Mouse (Mus musculus): ENCODE data around the gene Nav2. TPM values are rescaled to one million over a fixed set of nuclear protein-coding genes. Genes with fewer than 3 reads are reported as not detected.

Gene Nav2
- polyA plus RNA-seq, 1 experiment: 51.7 TPM

DNA sequence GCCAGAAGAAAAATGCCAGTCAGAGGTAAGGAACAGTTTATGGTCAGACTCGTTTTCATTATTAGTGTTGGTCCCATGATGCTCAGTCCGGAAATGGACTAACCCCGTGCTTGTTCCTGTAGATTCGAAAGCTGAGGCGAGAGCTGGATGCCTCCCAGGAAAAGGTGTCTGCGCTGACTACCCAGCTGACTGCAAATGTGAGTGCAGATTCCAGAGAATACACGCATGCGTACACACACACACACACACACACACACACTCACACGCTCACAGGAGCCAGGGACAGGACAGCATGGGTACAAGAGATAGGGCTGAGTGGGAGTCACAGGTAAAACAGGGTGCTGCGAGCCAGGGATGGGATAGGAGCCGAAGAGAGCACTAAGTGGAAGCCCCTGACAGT is 656.6 kb downstream of the Nav2 start:
- no peak overlapping the region for H3K9ac ChIP-seq (ENCODE audit: low read depth, poor library complexity, severe bottlenecking)
- H3K4me3 ChIP-seq (ENCODE audit: low read depth, low read length): no peak overlapping the region
- TF ChIP-seq POLR2A (IDR thresholded peaks at IDR 0.05; ENCODE audit: insufficient read depth, low read length) (no peak), EP300 (IDR thresholded peaks at IDR 0.05; ENCODE audit: insufficient read depth, low read depth, low read length) (no peak), CTCF (IDR thresholded peaks at IDR 0.05; ENCODE audit: low read depth, low read length) (no peak)
- H3K36me3 ChIP-seq (ENCODE audit: control insufficient read depth, insufficient read depth, low read length, poor library complexity, severe bottlenecking): peaks cover 16% of the 10 kb centered on the region; the same call in 1 of the 2 replicates
- no peaks in the 10 kb centered on the region for H3K4me1 ChIP-seq (ENCODE audit: control insufficient read depth, insufficient read depth, low read length)
- no peaks in the 10 kb centered on the region for H3K27me3 ChIP-seq (ENCODE audit: control insufficient read depth, insufficient read depth, low read length, poor library complexity, severe bottlenecking)
- no peak overlapping the region for H3K27ac ChIP-seq (ENCODE audit: insufficient read depth, low read length)
- H3K9me3 ChIP-seq (replicated peaks; ENCODE audit: control insufficient read depth, insufficient read depth, low read length, poor library complexity, severe bottlenecking): no peaks in the 10 kb centered on the region

GRCm38 (mm10) chr7:49565798-49566197 is 657.3 kb downstream of the Nav2 start:
- Histone ChIP-seq H3K27ac (ENCODE audit: insufficient read depth, low read length) (no peak overlapping the region), H3K9me3 (replicated peaks; ENCODE audit: control insufficient read depth, insufficient read depth, low read length, poor library complexity, severe bottlenecking) (no peaks in the 10 kb centered on the region), H3K9ac (ENCODE audit: low read depth, poor library complexity, severe bottlenecking) (no peak overlapping the region), H3K36me3 (ENCODE audit: control insufficient read depth, insufficient read depth, low read length, poor library complexity, severe bottlenecking) (peaks cover 16% of the 10 kb centered on the region; the same call in 1 of the 2 replicates), H3K27me3 (ENCODE audit: control insufficient read depth, insufficient read depth, low read length, poor library complexity, severe bottlenecking) (no peaks in the 10 kb centered on the region), H3K4me3 (ENCODE audit: low read depth, low read length) (no peak overlapping the region), H3K4me1 (ENCODE audit: control insufficient read depth, insufficient read depth, low read length) (no peaks in the 10 kb centered on the region)
- TF ChIP-seq EP300 (IDR thresholded peaks at IDR 0.05; ENCODE audit: insufficient read depth, low read depth, low read length) (no peak), POLR2A (IDR thresholded peaks at IDR 0.05; ENCODE audit: insufficient read depth, low read length) (no peak), CTCF (IDR thresholded peaks at IDR 0.05; ENCODE audit: low read depth, low read length) (no peak)

DNA sequence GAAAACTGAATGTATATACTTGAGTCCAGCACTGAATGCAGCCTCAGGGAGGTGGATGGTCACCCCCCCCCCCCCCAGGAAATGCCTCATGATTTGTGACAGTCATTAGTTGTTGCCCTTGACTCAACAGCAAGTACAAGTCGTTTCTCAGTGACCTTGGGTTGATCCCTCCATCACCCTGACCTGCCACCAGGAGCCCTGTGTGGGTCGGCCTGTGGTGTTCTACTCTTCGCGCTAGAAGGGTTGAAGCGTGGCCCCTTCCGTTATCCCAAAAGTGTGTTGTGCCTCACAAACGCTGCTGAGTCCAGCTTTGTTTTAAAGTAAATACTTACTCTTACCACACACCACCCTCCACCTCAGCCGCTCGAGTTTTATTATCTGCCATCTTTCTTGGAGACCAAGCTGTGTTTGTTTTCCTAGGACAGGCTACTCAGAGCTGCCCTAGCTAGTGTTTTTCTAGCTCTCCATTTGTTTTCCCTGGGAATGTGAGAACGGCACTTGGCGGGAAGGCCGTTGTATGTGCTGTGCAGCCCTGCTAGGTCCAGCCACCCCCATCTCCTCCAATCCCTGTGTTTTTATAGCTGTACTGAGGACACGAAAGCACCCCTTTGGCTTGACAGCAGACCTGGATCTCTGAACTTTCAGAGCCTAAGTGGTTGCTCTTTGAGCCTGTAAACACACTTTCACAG is 659.0 kb downstream of the Nav2 start:
- Histone ChIP-seq H3K27me3 (ENCODE audit: control insufficient read depth, insufficient read depth, low read length, poor library complexity, severe bottlenecking) (no peaks in the 10 kb centered on the region), H3K4me3 (ENCODE audit: low read depth, low read length) (no peak overlapping the region), H3K27ac (ENCODE audit: insufficient read depth, low read length) (no peak overlapping the region), H3K4me1 (ENCODE audit: control insufficient read depth, insufficient read depth, low read length) (no peaks in the 10 kb centered on the region), H3K36me3 (ENCODE audit: control insufficient read depth, insufficient read depth, low read length, poor library complexity, severe bottlenecking) (peaks cover 18% of the 10 kb centered on the region), H3K9ac (ENCODE audit: low read depth, poor library complexity, severe bottlenecking) (no peak overlapping the region), H3K9me3 (replicated peaks; ENCODE audit: control insufficient read depth, insufficient read depth, low read length, poor library complexity, severe bottlenecking) (no peaks in the 10 kb centered on the region)
- no peak for TF ChIP-seq POLR2A (IDR thresholded peaks at IDR 0.05; ENCODE audit: insufficient read depth, low read length)

- no peak overlapping the region for H3K4me3 ChIP-seq (ENCODE audit: low read depth, low read length)
- H3K4me1 ChIP-seq (ENCODE audit: control insufficient read depth, insufficient read depth, low read length): no peaks in the 10 kb centered on the region
- H3K36me3 ChIP-seq (ENCODE audit: control insufficient read depth, insufficient read depth, low read length, poor library complexity, severe bottlenecking): peaks cover 14% of the 10 kb centered on the region
- no peak overlapping the region for H3K9ac ChIP-seq (ENCODE audit: low read depth, poor library complexity, severe bottlenecking)
- H3K27ac ChIP-seq (ENCODE audit: insufficient read depth, low read length): no peak overlapping the region
- H3K9me3 ChIP-seq (replicated peaks; ENCODE audit: control insufficient read depth, insufficient read depth, low read length, poor library complexity, severe bottlenecking): no peaks in the 10 kb centered on the region
- H3K27me3 ChIP-seq (ENCODE audit: control insufficient read depth, insufficient read depth, low read length, poor library complexity, severe bottlenecking): no peaks in the 10 kb centered on the region
- no peak for TF ChIP-seq POLR2A (IDR thresholded peaks at IDR 0.05; ENCODE audit: insufficient read depth, low read length)
- TF ChIP-seq CTCF (IDR thresholded peaks at IDR 0.05; ENCODE audit: low read depth, low read length): no peak
- TF ChIP-seq EP300 (IDR thresholded peaks at IDR 0.05; ENCODE audit: insufficient read depth, low read depth, low read length): no peak
These were observed 661.1 kb downstream of the Nav2 start for GRCm38 (mm10) chr7:49569646-49570045.

DNA sequence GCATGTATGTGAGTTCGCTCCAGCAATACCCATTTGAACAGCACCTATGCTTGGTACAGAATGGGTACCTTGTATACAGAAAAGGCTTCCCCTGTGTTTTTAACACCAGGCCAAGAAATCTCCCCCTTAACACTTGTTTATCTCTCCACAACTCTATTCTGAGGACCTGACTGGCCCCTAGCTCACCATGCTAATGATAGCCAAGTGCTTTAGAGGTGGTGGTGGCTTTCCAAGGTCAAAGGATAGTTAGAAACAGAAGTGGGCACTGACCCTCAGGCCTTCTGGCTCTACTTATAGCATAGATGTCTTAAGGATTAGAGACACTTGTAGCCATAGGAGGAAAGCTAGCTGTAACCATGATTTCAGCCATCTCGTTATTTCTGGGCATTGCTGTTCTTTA is 663.1 kb downstream of the Nav2 start:
- TF ChIP-seq CTCF (IDR thresholded peaks at IDR 0.05; ENCODE audit: low read depth, low read length): no peak
- TF ChIP-seq POLR2A (IDR thresholded peaks at IDR 0.05; ENCODE audit: insufficient read depth, low read length): no peak
- TF ChIP-seq EP300 (IDR thresholded peaks at IDR 0.05; ENCODE audit: insufficient read depth, low read depth, low read length): no peak
- Histone ChIP-seq H3K27ac (ENCODE audit: insufficient read depth, low read length) (no peak overlapping the region), H3K9me3 (replicated peaks; ENCODE audit: control insufficient read depth, insufficient read depth, low read length, poor library complexity, severe bottlenecking) (no peaks in the 10 kb centered on the region), H3K4me1 (ENCODE audit: control insufficient read depth, insufficient read depth, low read length) (no peaks in the 10 kb centered on the region), H3K36me3 (ENCODE audit: control insufficient read depth, insufficient read depth, low read length, poor library complexity, severe bottlenecking) (peaks cover 17% of the 10 kb centered on the region), H3K4me3 (ENCODE audit: low read depth, low read length) (no peak overlapping the region), H3K27me3 (ENCODE audit: control insufficient read depth, insufficient read depth, low read length, poor library complexity, severe bottlenecking) (no peaks in the 10 kb centered on the region), H3K9ac (ENCODE audit: low read depth, poor library complexity, severe bottlenecking) (no peak overlapping the region)

DNA sequence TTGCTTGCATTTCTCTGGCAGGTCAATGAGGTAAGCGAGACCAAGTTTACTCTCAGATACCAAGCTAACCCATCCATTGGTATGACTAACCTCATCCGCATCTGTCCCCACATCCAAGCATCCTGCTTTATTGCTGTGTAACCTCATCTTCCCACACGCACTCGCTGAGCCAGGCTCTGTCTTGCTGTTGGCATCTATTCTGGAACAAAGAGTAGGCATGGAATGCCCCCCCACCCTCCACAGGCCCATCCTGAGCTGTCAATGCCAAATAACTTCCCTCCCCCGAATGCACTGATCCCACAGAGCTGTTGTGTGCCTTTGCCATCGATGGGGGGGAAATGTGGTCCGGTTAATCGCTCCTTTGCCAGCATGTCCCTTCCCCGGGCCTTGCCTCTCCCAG is 666.7 kb downstream of the Nav2 start:
- peaks cover 13% of the 10 kb centered on the region for H3K36me3 ChIP-seq (ENCODE audit: control insufficient read depth, insufficient read depth, low read length, poor library complexity, severe bottlenecking)

More for the DNA sequence above, 666.7 kb downstream of the Nav2 start:
- no peaks in the 10 kb centered on the region for H3K27me3 ChIP-seq (ENCODE audit: control insufficient read depth, insufficient read depth, low read length, poor library complexity, severe bottlenecking)
- H3K9ac ChIP-seq (ENCODE audit: low read depth, poor library complexity, severe bottlenecking): no peak overlapping the region
- no peaks in the 10 kb centered on the region for H3K4me1 ChIP-seq (ENCODE audit: control insufficient read depth, insufficient read depth, low read length)
- no peaks in the 10 kb centered on the region for H3K9me3 ChIP-seq (replicated peaks; ENCODE audit: control insufficient read depth, insufficient read depth, low read length, poor library complexity, severe bottlenecking)
- TF ChIP-seq POLR2A (IDR thresholded peaks at IDR 0.05; ENCODE audit: insufficient read depth, low read length) (no peak), CTCF (IDR thresholded peaks at IDR 0.05; ENCODE audit: low read depth, low read length) (no peak), EP300 (IDR thresholded peaks at IDR 0.05; ENCODE audit: insufficient read depth, low read depth, low read length) (no peak)
- H3K27ac ChIP-seq (ENCODE audit: insufficient read depth, low read length): no peak overlapping the region
- H3K4me3 ChIP-seq (ENCODE audit: low read depth, low read length): no peak overlapping the region

Measured in ES-Bruce4 (cell line).